Mouse (Mus musculus) heart, adult 9 months (tissue): ENCODE results near the gene Rps6kl1.

ENCODE experiments used
- DNase-seq, 2 experiments: peaks; one replicate each; pipeline ENCODE4 v3.0.0; 2022; ENCODE audit warnings: low spot score in 2 of 2

The Rps6kl1 gene

GRCm38 (mm10) chr12:85142803-85143202 lies 8.3 kb downstream of the Rps6kl1 start:
- DNase-seq, result peak; percentile 71 to 85

- no peak for DNase-seq
Measured at GRCm38 (mm10) chr12:85141096-85141495, 10.0 kb downstream of the Rps6kl1 start.

GRCm38 (mm10) chr12:85140036-85140701 lies 10.9 kb downstream of the Rps6kl1 start:
- DNase-seq, result no peak

- DNase-seq, result no peak
Measured at GRCm38 (mm10) chr12:85136627-85137026, 14.4 kb downstream of the Rps6kl1 start.

- DNase-seq, result no peak
Measured at GRCm38 (mm10) chr12:85135513-85136470, 15.3 kb downstream of the Rps6kl1 start.

GRCm38 (mm10) chr12:85134043-85134794 lies 16.8 kb downstream of the Rps6kl1 start:
- DNase-seq, result no peak

GRCm38 (mm10) chr12:85131361-85131760 lies 19.7 kb downstream of the Rps6kl1 start:
- no peak for DNase-seq

GRCm38 (mm10) chr12:85129426-85129978 lies 21.6 kb downstream of the Rps6kl1 start:
- DNase-seq, result no peak

GRCm38 (mm10) chr12:85126986-85127603 lies 24.0 kb downstream of the Rps6kl1 start:
- no peak for DNase-seq

- DNase-seq, result no peak
Measured at GRCm38 (mm10) chr12:85124751-85125150, 26.3 kb downstream of the Rps6kl1 start.

GRCm38 (mm10) chr12:85123645-85124044 lies 27.4 kb downstream of the Rps6kl1 start:
- no peak for DNase-seq

GRCm38 (mm10) chr12:85123108-85123530 lies 27.9 kb downstream of the Rps6kl1 start:
- no peak for DNase-seq

GRCm38 (mm10) chr12:85121806-85122459 lies 29.1 kb downstream of the Rps6kl1 start:
- DNase-seq, result no peak

GRCm38 (mm10) chr12:85115678-85116077 lies 35.4 kb downstream of the Rps6kl1 start:
- no peak for DNase-seq

GRCm38 (mm10) chr12:85113917-85114316 lies 37.1 kb downstream of the Rps6kl1 start:
- DNase-seq, result no peak

- no peak for DNase-seq
Measured at GRCm38 (mm10) chr12:85113337-85113736, 37.7 kb downstream of the Rps6kl1 start.

GRCm38 (mm10) chr12:85112550-85113251 lies 38.4 kb downstream of the Rps6kl1 start:
- DNase-seq, result no peak

GRCm38 (mm10) chr12:85110698-85111592 lies 40.1 kb downstream of the Rps6kl1 start, which contains the start of the genes Prox2 and Dlst:
Gene Prox2, minus strand, starts transcription at chr12:85110759.
Gene Dlst, plus strand, starts transcription at chr12:85110833.
- DNase-seq, result peak; percentile 86 to 88
